Mouse (Mus musculus) heart, embryonic 11.5 days (tissue): ENCODE measurements around the gene Bcl2. TPM values are rescaled to one million over a fixed set of nuclear protein-coding genes. Genes with fewer than 3 reads are reported as not detected.
A peak's percentile ranks its signal among the peaks of the same experiment; 100 is the strongest.

Source experiments
- ATAC-seq: fragments of 200-750 bp; cut with Nextera tagmentation; replicated peaks from 2 replicates; pipeline ENCODE4 v1.8.0; 2017; ENCODE audit warnings: moderate library complexity; ENCODE audit not compliant: insufficient number of reproducible peaks, low FRiP score, low TSS enrichment
- H3K27ac ChIP-seq: fragments of 300-500 bp; sonication (generic); 2 replicates; pipeline ENCODE4 v1.5.1; 2014; ENCODE audit warnings: mild to moderate bottlenecking, low read depth, low read length
- H3K27me3 ChIP-seq: fragments of 300-500 bp; sonication (generic); 2 replicates; pipeline ENCODE4 v1.6.1; 2014; ENCODE audit warnings: mild to moderate bottlenecking, low read length, mixed read lengths; ENCODE audit not compliant: control insufficient read depth, insufficient read depth
- H3K36me3 ChIP-seq: fragments of 300-500 bp; sonication (generic); 2 replicates; pipeline ENCODE4 v1.6.1; 2014; ENCODE audit warnings: mild to moderate bottlenecking, low read length, moderate library complexity, mixed read lengths; ENCODE audit not compliant: control insufficient read depth, insufficient read depth
- H3K4me1 ChIP-seq: fragments of 300-500 bp; sonication (generic); 2 replicates; pipeline ENCODE4 v1.6.1; 2014; ENCODE audit warnings: low read length; ENCODE audit not compliant: control insufficient read depth, insufficient read depth
- H3K4me2 ChIP-seq: fragments of 300-500 bp; sonication (generic); 2 replicates; pipeline ENCODE4 v1.6.1; 2014; ENCODE audit warnings: mild to moderate bottlenecking, moderate library complexity
- H3K4me3 ChIP-seq: fragments of 300-500 bp; sonication (generic); 2 replicates; pipeline ENCODE4 v1.5.1; 2014; ENCODE audit warnings: low read depth, low read length
- H3K9ac ChIP-seq: fragments of 300-500 bp; sonication (generic); 2 replicates; pipeline ENCODE4 v1.6.1; 2014; ENCODE audit warnings: mild to moderate bottlenecking, low read depth, low read length, moderate library complexity
- H3K9me3 ChIP-seq: fragments of 300-500 bp; sonication (generic); replicated peaks from 2 replicates; pipeline ENCODE4 v1.6.1; 2016; ENCODE audit warnings: low read length; ENCODE audit not compliant: control insufficient read depth
- WGBS: fragments of 180-500 bp; shearing (Covaris S2); extraction: QIAGEN DNeasy Blood & Tissue Kit; methylation state at CpG from one replicate; pipeline ENCODE4 v1.1.7; 2014; ENCODE audit not compliant: insufficient replicate concordance; 5-methylcytosine and 5-hydroxymethylcytosine counted together
- polyA plus RNA-seq: library from polyadenylated mRNA; unstranded; fragments of >200 nt; fragmentation: Nextera tagmentation; extraction: Ambion mirVana; gene quantifications from 2 replicates; pipeline ENCODE4 v1.2.1, GENCODE M21; 2014

Bcl2 gene
- polyA plus RNA-seq, 1 experiment from 2014 or later = 7.3 TPM

DNA sequence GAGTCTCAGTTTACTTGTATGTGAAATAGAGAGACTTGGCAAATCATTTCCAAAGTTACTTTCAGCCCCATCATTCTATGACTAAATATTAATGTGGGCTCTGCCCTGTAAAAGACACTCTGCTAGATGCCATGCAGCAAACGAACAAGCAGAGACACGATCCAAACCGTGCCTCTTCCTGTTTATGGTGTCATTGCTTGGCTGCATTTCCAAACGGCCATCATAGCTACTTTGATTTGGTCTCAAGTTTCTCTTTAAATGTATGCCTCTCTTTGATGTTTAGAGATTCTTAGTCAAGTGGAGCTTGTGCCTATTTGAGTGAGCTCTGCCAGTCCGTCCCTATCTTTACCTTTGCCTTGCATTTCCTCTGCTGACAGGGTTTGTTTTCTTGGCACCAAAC is 111.5 kb downstream of the Bcl2 start:
- Histone ChIP-seq H3K9ac (no peak overlapping the region), H3K27ac (no peak overlapping the region; the same call in 1 of the 2 replicates), H3K9me3 (no peaks in the 10 kb centered on the region), H3K36me3 (no peaks in the 10 kb centered on the region), H3K4me1 (peaks cover 17% of the 10 kb centered on the region), H3K4me3 (no peak overlapping the region), H3K4me2 (peak overlapping the region; percentile 52), H3K27me3 (no peaks in the 10 kb centered on the region)
- WGBS = 43% methylated on average over 5 of the region's 5 CpGs
- ATAC-seq = no peak

- H3K4me1 ChIP-seq = peaks cover 17% of the 10 kb centered on the region
- no peak overlapping the region for H3K9ac ChIP-seq
- ATAC-seq = no peak
- H3K36me3 ChIP-seq = no peaks in the 10 kb centered on the region
- H3K4me2 ChIP-seq = no peak overlapping the region
- 93% methylated on average over 4 of the region's 4 CpGs for WGBS
- no peak overlapping the region for H3K4me3 ChIP-seq
- H3K27ac ChIP-seq = no peak overlapping the region
- no peaks in the 10 kb centered on the region for H3K9me3 ChIP-seq
- no peaks in the 10 kb centered on the region for H3K27me3 ChIP-seq
Measured at GRCm38 (mm10) chr1:106601247-106601646, 112.8 kb downstream of the Bcl2 start.

DNA sequence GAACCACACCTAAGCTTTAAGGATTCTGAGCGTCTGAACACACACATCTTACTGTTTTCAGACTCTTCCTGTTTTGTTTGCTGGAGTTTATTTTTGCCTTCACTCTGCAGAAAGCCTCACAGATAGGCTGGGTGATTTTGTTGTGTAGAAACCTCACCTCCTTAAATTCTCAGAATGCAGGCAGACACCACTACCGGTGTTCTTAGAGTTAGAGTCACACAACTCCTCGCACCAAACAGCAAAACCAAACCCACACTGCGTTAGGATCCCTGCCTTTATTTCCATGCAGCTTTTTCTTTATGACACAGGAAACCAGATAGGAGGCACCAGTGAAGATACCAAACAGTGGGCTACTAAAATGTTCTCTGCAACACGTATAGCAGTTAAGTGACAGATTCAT is 113.2 kb downstream of the Bcl2 start:
- H3K9me3 ChIP-seq = no peaks in the 10 kb centered on the region
- H3K4me2 ChIP-seq = no peak overlapping the region
- H3K9ac ChIP-seq = no peak overlapping the region
- H3K4me1 ChIP-seq = peaks cover 17% of the 10 kb centered on the region
- no peak overlapping the region for H3K27ac ChIP-seq
- no peaks in the 10 kb centered on the region for H3K36me3 ChIP-seq
- ATAC-seq = no peak
- H3K4me3 ChIP-seq = no peak overlapping the region
- no peaks in the 10 kb centered on the region for H3K27me3 ChIP-seq
- WGBS = 67% methylated on average over 5 of the region's 5 CpGs

DNA sequence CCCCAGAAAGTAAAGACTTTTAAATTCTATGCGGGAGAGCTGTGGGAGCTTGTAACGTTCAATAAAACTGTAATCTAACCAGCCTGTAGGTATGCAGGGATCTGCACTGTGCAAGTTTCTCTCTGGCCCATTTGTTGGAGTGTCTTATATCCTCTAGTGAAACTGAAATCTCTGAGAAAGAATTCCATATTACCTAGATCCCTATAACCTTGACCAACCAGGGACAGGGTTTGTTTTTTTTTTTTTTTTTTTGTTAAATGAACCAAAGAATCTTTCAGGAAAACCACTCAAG is 115.8 kb downstream of the Bcl2 start:
- Histone ChIP-seq H3K36me3 (no peaks in the 10 kb centered on the region), H3K9me3 (no peaks in the 10 kb centered on the region), H3K4me2 (no peak overlapping the region), H3K9ac (no peak overlapping the region), H3K4me1 (peaks cover 11% of the 10 kb centered on the region), H3K27ac (no peak overlapping the region), H3K27me3 (no peaks in the 10 kb centered on the region), H3K4me3 (no peak overlapping the region)
- no peak for ATAC-seq
- WGBS = 86% methylated on average over 2 of the region's 2 CpGs

DNA sequence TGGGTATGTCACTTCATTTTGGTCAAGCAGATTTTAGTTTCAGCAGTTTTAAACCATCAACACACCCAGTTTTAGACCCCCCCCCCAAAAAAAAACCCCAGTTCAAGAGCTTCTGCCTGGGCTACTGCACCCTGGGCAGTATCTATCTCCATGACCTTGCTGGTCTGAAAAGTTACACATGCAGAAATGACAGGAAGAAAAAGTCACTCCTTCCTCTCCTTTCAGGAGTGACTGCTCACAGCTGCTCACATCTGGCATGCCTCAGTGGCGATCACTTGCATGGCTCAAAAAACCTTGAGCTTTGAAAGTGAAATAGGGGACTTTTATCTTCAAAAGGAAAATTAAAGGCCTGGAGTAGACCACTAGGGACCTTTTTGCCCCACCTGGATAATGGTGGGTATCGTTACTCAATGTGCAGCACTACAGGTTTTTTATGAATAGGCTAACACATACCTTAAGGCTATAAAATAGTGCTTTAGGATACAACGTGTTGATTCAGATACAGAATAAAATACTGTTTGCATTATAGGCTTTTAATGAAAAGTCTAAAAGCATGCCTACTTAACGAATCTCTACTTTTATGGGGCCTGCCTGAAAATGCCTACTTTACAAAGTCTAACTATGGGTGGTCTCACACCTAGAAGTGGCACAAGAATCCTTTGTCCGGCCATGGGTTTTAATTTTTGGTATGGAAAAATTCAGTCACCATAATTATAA is 116.3 kb downstream of the Bcl2 start:
- no peaks in the 10 kb centered on the region for H3K9me3 ChIP-seq
- no peak overlapping the region for H3K4me3 ChIP-seq
- H3K27ac ChIP-seq = no peak overlapping the region
- WGBS = 76% methylated on average over 5 of the region's 5 CpGs
- no peaks in the 10 kb centered on the region for H3K36me3 ChIP-seq
- no peak for ATAC-seq
- no peaks in the 10 kb centered on the region for H3K27me3 ChIP-seq
- no peak overlapping the region for H3K4me2 ChIP-seq
- H3K4me1 ChIP-seq = peaks cover 6% of the 10 kb centered on the region
- H3K9ac ChIP-seq = no peak overlapping the region

DNA sequence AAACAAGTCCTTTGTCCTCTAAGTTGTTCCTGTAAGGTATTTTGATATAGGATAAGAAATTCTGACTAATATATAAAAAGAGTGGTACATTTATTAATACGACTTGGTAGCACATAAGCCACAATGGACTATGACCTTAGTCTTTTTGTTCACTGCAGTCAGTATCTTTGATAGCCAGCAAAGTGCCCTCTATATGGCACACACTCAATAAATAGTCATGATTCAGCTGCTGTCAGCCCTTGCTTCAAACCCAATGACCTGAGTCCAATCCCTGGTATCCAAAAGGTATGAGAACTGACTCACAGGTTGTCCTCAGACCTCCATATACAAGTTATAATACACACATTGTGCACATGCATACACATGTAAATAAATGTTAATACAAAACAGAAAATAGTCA is 117.7 kb downstream of the Bcl2 start:
- WGBS = 95% methylated on average over 1 of the region's 1 CpGs
- ATAC-seq = no peak
- Histone ChIP-seq H3K4me3 (no peak overlapping the region), H3K27me3 (no peaks in the 10 kb centered on the region), H3K36me3 (no peaks in the 10 kb centered on the region), H3K4me2 (no peak overlapping the region), H3K9me3 (no peaks in the 10 kb centered on the region), H3K9ac (no peak overlapping the region), H3K27ac (no peak overlapping the region), H3K4me1 (no peaks in the 10 kb centered on the region)

- H3K27me3 ChIP-seq = no peaks in the 10 kb centered on the region
- no peak overlapping the region for H3K4me2 ChIP-seq
- 86% methylated on average over 6 of the region's 6 CpGs for WGBS
- H3K36me3 ChIP-seq = no peaks in the 10 kb centered on the region
- no peak overlapping the region for H3K9ac ChIP-seq
- H3K4me3 ChIP-seq = no peak overlapping the region
- H3K9me3 ChIP-seq = no peaks in the 10 kb centered on the region
- ATAC-seq = no peak
- no peak overlapping the region for H3K27ac ChIP-seq
- H3K4me1 ChIP-seq = no peaks in the 10 kb centered on the region
Measured at GRCm38 (mm10) chr1:106595286-106595885, 118.7 kb downstream of the Bcl2 start.

- Histone ChIP-seq H3K27ac (no peak overlapping the region), H3K36me3 (no peaks in the 10 kb centered on the region)
- 47% methylated on average over 2 of the region's 2 CpGs for WGBS
Measured at GRCm38 (mm10) chr1:106591180-106591774, 122.8 kb downstream of the Bcl2 start.

GRCm38 (mm10) chr1:106589141-106589540 is 124.9 kb downstream of the Bcl2 start:
- ATAC-seq = no peak

More at GRCm38 (mm10) chr1:106591180-106591774, 122.8 kb downstream of the Bcl2 start:
- ATAC-seq = no peak
- H3K4me2 ChIP-seq = no peak overlapping the region
- H3K27me3 ChIP-seq = no peaks in the 10 kb centered on the region
- H3K9me3 ChIP-seq = no peaks in the 10 kb centered on the region
- no peak overlapping the region for H3K4me3 ChIP-seq
- H3K9ac ChIP-seq = no peak overlapping the region
- H3K4me1 ChIP-seq = no peaks in the 10 kb centered on the region

More at GRCm38 (mm10) chr1:106589141-106589540, 124.9 kb downstream of the Bcl2 start:
- Histone ChIP-seq H3K4me2 (no peak overlapping the region), H3K9ac (no peak overlapping the region), H3K27me3 (no peaks in the 10 kb centered on the region), H3K27ac (no peak overlapping the region), H3K36me3 (no peaks in the 10 kb centered on the region), H3K9me3 (no peaks in the 10 kb centered on the region), H3K4me1 (no peaks in the 10 kb centered on the region), H3K4me3 (no peak overlapping the region)
- 83% methylated on average over 2 of the region's 2 CpGs for WGBS
